Mouse (Mus musculus): ENCODE results near the gene A930033H14Rik. TPM values are rescaled to one million over a fixed set of nuclear protein-coding genes. Genes with fewer than 3 reads are reported as not detected.

The A930033H14Rik gene
- total and polyA plus RNA-seq, 3 experiments: not detected

DNA sequence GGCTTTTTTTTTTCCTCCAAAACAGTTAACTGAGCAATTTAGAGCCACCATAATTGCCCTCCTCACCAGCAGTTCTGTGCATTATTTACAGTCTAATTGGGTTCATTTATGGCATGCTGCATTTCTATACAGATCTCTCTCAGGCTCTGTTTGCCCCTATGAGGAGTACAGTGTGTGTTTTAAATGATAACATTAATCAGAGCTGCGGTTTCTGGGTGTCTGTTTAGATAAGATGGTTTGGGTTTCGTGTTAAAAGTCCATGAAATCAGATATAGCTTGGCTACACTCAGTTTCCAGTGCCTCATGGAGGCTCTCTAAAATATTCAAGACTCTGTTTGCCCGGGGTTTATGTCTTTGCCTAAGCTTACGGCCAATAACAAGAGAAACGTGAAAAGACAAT is 42.7 kb upstream of the A930033H14Rik start:
- Histone ChIP-seq H3K4me3 (ENCODE audit: control insufficient read depth in 1 of 2, insufficient read depth in 1 of 2, low read depth in 2 of 2, low read length in 2 of 2) (no peak overlapping the region), H3K27me3 (ENCODE audit: control insufficient read depth in 1 of 2, insufficient read depth in 2 of 2, low read length in 2 of 2) (no peaks in the 10 kb centered on the region), H3K9me3 (replicated peaks; ENCODE audit: insufficient read depth, low read length) (no peaks in the 10 kb centered on the region), H3K27ac (ENCODE audit: control insufficient read depth, low read depth, low read length) (no peak overlapping the region), H3K36me3 (ENCODE audit: control insufficient read depth in 1 of 2, insufficient read depth in 2 of 2, low read length in 2 of 2) (no peaks in the 10 kb centered on the region), H3K79me2 (ENCODE audit: control insufficient read depth, insufficient read depth, low read length, poor library complexity) (no peaks in the 10 kb centered on the region), H3K4me1 (ENCODE audit: control insufficient read depth in 1 of 2, insufficient read depth in 2 of 2, low read length in 2 of 2) (no peaks in the 10 kb centered on the region), H3K9ac (ENCODE audit: control insufficient read depth, low read depth, low read length, poor library complexity, severe bottlenecking) (no peak overlapping the region)
- peak; percentile 7 for DNase-seq (ENCODE audit: low read depth, low spot score)
- peak; percentile 42 to 49; a peak in 2 of 4 replicates for TF ChIP-seq EP300 (IDR thresholded peaks at IDR 0.05; ENCODE audit: low read depth in 1 of 2, low read length in 2 of 2)
- no peak for TF ChIP-seq CHD2 (IDR thresholded peaks at IDR 0.05; ENCODE audit: low read length)
- TF ChIP-seq TCF12 (IDR thresholded peaks at IDR 0.05; ENCODE audit: low read depth, low read length): peak; percentile 77
- 0 out of 2 replicates have a peak, but pooled peaks have one; percentile 37 for TF ChIP-seq GATA1 (IDR thresholded peaks at IDR 0.05; ENCODE audit: low read depth, low read length)

DNA sequence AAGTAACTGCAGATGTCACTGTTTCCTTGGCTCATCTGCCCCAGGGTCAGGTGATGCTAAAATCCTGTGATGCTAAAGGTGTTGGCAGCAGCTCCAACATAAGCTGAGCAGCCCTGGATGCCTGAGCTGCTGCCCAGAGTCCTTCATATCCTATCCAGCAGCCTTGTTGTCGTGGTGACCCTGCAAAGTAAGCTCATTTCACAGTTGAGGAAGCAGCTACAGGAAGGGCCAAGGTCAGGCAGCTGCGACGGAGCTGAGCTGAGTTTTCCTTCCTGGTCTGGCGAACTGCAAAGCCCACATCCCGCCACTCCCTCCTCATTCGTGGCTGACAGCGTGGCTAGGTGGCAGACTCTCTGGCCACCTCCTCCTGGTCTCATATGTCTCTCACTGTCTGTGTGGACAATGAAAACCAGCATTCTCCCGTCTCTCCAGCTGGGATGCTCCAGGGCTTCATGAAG is 41.5 kb upstream of the A930033H14Rik start:
- H3K4me3 ChIP-seq (ENCODE audit: control insufficient read depth in 1 of 2, insufficient read depth in 1 of 2, low read depth in 2 of 2, low read length in 2 of 2): no peak overlapping the region
- TF ChIP-seq ELF1 (IDR thresholded peaks at IDR 0.05; ENCODE audit: low read depth, low read length) (no peak), MEF2A (IDR thresholded peaks at IDR 0.05; ENCODE audit: extremely low read depth, insufficient replicate concordance, low read depth, low read length, poor library complexity, severe bottlenecking) (no peak), TBP (IDR thresholded peaks at IDR 0.05; ENCODE audit: low read depth, low read length) (no peak), MYC (IDR thresholded peaks at IDR 0.05; ENCODE audit: low read depth, low read length) (no peak), SMC3 (IDR thresholded peaks at IDR 0.05; ENCODE audit: low read depth, low read length) (no peak), MXI1 (IDR thresholded peaks at IDR 0.05; ENCODE audit: low read depth, low read length) (no peak), MAFK (IDR thresholded peaks at IDR 0.05; ENCODE audit: borderline replicate concordance, low read depth, low read length) (no peak), ZMIZ1 (IDR thresholded peaks at IDR 0.05; ENCODE audit: low read depth, low read length) (no peak), ZC3H11A (IDR thresholded peaks at IDR 0.05; ENCODE audit: low read depth, low read length) (no peak), TCF12 (IDR thresholded peaks at IDR 0.05; ENCODE audit: low read depth, low read length) (no peak), GABPA (IDR thresholded peaks at IDR 0.05; ENCODE audit: low read depth, low read length) (no peak), USF2 (IDR thresholded peaks at IDR 0.05; ENCODE audit: borderline replicate concordance in 1 of 2, insufficient read depth in 1 of 2, low read depth in 1 of 2, low read length in 2 of 2) (no peak)
- no peaks in the 10 kb centered on the region for H3K36me3 ChIP-seq (ENCODE audit: control insufficient read depth in 1 of 2, insufficient read depth in 2 of 2, low read length in 2 of 2)
- no peaks in the 10 kb centered on the region for H3K4me1 ChIP-seq (ENCODE audit: control insufficient read depth in 1 of 2, insufficient read depth in 2 of 2, low read length in 2 of 2)
- DNase-seq (ENCODE audit: low read depth, low spot score): no peak
- H3K27ac ChIP-seq (ENCODE audit: control insufficient read depth, low read depth, low read length): no peak overlapping the region
- H3K79me2 ChIP-seq (ENCODE audit: control insufficient read depth, insufficient read depth, low read length, poor library complexity): no peaks in the 10 kb centered on the region
- no peaks in the 10 kb centered on the region for H3K9me3 ChIP-seq (replicated peaks; ENCODE audit: insufficient read depth, low read length)
- H3K9ac ChIP-seq (ENCODE audit: control insufficient read depth, low read depth, low read length, poor library complexity, severe bottlenecking): no peak overlapping the region
- no peaks in the 10 kb centered on the region for H3K27me3 ChIP-seq (ENCODE audit: control insufficient read depth in 1 of 2, insufficient read depth in 2 of 2, low read length in 2 of 2)

Measured in MEL (cell line).